Mouse (Mus musculus): ENCODE measurements at regions not wholly inside any gene's neighbourhood (a gene's known extent, or its start where the extent isn't known, plus 50 kb on each side); places are given as distances from the start of the nearest gene placed in this dataset.

DNA sequence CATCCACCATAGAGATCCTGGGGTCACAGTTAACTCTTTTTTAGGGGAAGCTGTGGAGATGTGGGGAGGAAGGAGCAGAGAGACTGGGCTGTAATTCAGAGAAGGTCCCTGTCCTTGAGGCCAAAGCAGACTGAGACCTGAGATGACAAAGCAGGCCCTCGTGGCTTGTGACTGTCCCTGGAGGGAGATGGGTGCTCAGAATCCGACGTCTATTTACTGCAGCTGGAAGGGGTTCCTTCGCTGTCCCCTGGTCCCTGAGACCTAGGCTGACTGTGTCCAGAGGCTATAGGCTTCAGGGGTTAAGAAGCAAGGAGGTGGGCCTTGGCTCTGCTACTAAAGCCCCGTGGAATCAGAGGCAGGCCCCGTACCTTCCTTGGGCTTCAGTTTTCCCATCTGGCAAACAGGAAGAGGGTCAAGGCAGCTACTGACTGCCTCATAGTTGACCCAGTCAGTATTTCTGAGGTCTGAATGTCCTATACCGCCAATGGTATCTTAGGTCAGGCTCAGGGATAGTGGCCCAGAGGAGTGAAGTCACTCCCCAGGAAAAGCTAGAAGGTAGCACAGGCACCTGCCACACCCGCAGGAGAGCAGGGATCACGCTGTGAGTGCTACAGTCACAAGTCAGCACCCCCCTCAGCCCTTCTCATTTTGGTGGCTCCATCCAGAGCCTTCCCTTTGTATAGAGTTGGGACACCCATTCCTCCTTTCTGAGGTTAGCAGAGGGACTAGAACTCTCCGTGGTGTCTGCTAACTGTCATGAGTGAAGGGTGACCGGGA is 65.2 kb downstream of the Cstad start:
- ATAC-seq (replicated peaks in 1 of 2; ENCODE audit: insufficient read depth in 1 of 2, low FRiP score in 2 of 2, low TSS enrichment in 1 of 2, low read depth in 1 of 2, poor library complexity in 2 of 2, severe bottlenecking in 2 of 2): no peak

GRCm38 (mm10) chr2:30658844-30659555 is 64.2 kb downstream of the Cstad start:
- peak; percentile 10 to 24; a peak in 3 of 4 replicates for ATAC-seq (replicated peaks in 1 of 2; ENCODE audit: insufficient read depth in 1 of 2, low FRiP score in 2 of 2, low TSS enrichment in 1 of 2, low read depth in 1 of 2, poor library complexity in 2 of 2, severe bottlenecking in 2 of 2)

Data from hematopoietic stem cell, adult 5-6 weeks (primary cell).